Mouse (Mus musculus): Measurements from ENCODE around the gene Ikzf2. TPM values are rescaled to one million over a fixed set of nuclear protein-coding genes. Genes with fewer than 3 reads are reported as not detected.

Gene Ikzf2
- polyA plus RNA-seq, 1 experiment, result 13.6 TPM

DNA sequence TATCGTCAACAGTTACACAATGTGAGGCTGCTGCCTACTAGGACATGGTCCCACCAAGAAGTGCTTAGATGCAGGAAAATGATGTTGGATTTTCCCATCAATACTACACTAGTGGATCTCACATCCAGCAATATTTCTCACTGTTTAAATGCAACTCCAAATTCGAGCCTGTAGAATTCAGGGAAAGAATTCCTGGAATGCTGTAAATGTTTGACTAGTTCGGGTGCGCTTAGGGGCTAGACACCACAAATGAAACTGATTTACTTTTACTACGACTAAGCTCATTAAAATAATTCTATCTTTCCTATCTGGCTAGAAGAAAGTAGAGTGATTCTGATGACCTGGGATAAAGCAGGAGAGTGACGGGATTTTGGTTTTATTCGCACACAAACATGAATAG lies 76.3 kb downstream of the Ikzf2 start:
- Histone ChIP-seq H3K27ac (ENCODE audit: control insufficient read depth, insufficient read depth, low read length) (no peak overlapping the region), H3K4me3 (ENCODE audit: control insufficient read depth, insufficient read depth, low read length) (no peak overlapping the region), H3K27me3 (ENCODE audit: control insufficient read depth, insufficient read depth, low read length) (no peaks in the 10 kb centered on the region), H3K36me3 (ENCODE audit: control insufficient read depth, insufficient read depth, low read length) (no peaks in the 10 kb centered on the region), H3K4me1 (replicated peaks; ENCODE audit: control insufficient read depth, insufficient read depth, low read length) (no peaks in the 10 kb centered on the region)
- 93% methylated on average over 7 of the region's 7 CpGs for WGBS
- TF ChIP-seq POLR2A (IDR thresholded peaks at IDR 0.05; ENCODE audit: control insufficient read depth, extremely low read depth, insufficient read depth, low read length, poor library complexity), result no peak
- no peak for TF ChIP-seq CTCF (IDR thresholded peaks at IDR 0.05; ENCODE audit: borderline replicate concordance, control insufficient read depth, extremely low read depth, insufficient read depth, low read length, poor library complexity)
- DNase-seq, result no peak

DNA sequence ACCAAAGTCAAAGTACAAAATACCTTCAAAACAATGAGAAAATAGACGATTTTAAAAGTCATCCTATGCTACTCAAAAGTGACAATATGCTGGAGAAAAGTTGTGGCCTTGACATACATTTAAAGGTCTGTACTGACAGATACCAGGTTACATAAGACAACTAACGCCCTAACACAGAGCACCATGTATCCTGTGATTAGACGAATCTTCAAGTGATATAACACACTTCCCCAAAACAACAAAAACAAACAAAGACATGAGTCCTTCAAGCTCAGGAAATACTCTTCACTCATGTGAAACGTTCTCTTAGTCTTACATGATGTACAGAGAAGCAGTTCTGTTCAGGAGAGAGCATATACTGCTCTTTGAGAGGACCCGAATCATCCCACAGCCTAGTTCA lies 78.2 kb downstream of the Ikzf2 start:
- H3K4me3 ChIP-seq (ENCODE audit: control insufficient read depth, insufficient read depth, low read length), result no peak overlapping the region
- 71% methylated on average over 5 of the region's 5 CpGs for WGBS
- no peak for DNase-seq
- TF ChIP-seq POLR2A (IDR thresholded peaks at IDR 0.05; ENCODE audit: control insufficient read depth, extremely low read depth, insufficient read depth, low read length, poor library complexity) (no peak), CTCF (IDR thresholded peaks at IDR 0.05; ENCODE audit: borderline replicate concordance, control insufficient read depth, extremely low read depth, insufficient read depth, low read length, poor library complexity) (no peak)
- H3K4me1 ChIP-seq (replicated peaks; ENCODE audit: control insufficient read depth, insufficient read depth, low read length), result no peaks in the 10 kb centered on the region
- H3K36me3 ChIP-seq (ENCODE audit: control insufficient read depth, insufficient read depth, low read length), result no peaks in the 10 kb centered on the region
- no peak overlapping the region for H3K27ac ChIP-seq (ENCODE audit: control insufficient read depth, insufficient read depth, low read length)
- H3K27me3 ChIP-seq (ENCODE audit: control insufficient read depth, insufficient read depth, low read length), result no peaks in the 10 kb centered on the region

- no peak for DNase-seq
- Histone ChIP-seq H3K36me3 (ENCODE audit: control insufficient read depth, insufficient read depth, low read length) (no peaks in the 10 kb centered on the region), H3K27me3 (ENCODE audit: control insufficient read depth, insufficient read depth, low read length) (no peaks in the 10 kb centered on the region), H3K4me3 (ENCODE audit: control insufficient read depth, insufficient read depth, low read length) (no peak overlapping the region), H3K4me1 (replicated peaks; ENCODE audit: control insufficient read depth, insufficient read depth, low read length) (no peaks in the 10 kb centered on the region), H3K27ac (ENCODE audit: control insufficient read depth, insufficient read depth, low read length) (no peak overlapping the region)
- 94% methylated on average over 1 of the region's 1 CpGs for WGBS
- no peak for TF ChIP-seq CTCF (IDR thresholded peaks at IDR 0.05; ENCODE audit: borderline replicate concordance, control insufficient read depth, extremely low read depth, insufficient read depth, low read length, poor library complexity)
- no peak for TF ChIP-seq POLR2A (IDR thresholded peaks at IDR 0.05; ENCODE audit: control insufficient read depth, extremely low read depth, insufficient read depth, low read length, poor library complexity)
Measured at GRCm38 (mm10) chr1:69606844-69607243, 80.2 kb downstream of the Ikzf2 start.

- no peak for DNase-seq
- WGBS, result 39% methylated on average over 3 of the region's 3 CpGs
- Histone ChIP-seq H3K4me1 (replicated peaks; ENCODE audit: control insufficient read depth, insufficient read depth, low read length) (no peaks in the 10 kb centered on the region), H3K4me3 (ENCODE audit: control insufficient read depth, insufficient read depth, low read length) (no peak overlapping the region), H3K27ac (ENCODE audit: control insufficient read depth, insufficient read depth, low read length) (no peak overlapping the region), H3K27me3 (ENCODE audit: control insufficient read depth, insufficient read depth, low read length) (no peaks in the 10 kb centered on the region), H3K36me3 (ENCODE audit: control insufficient read depth, insufficient read depth, low read length) (no peaks in the 10 kb centered on the region)
- TF ChIP-seq CTCF (IDR thresholded peaks at IDR 0.05; ENCODE audit: borderline replicate concordance, control insufficient read depth, extremely low read depth, insufficient read depth, low read length, poor library complexity) (no peak), POLR2A (IDR thresholded peaks at IDR 0.05; ENCODE audit: control insufficient read depth, extremely low read depth, insufficient read depth, low read length, poor library complexity) (no peak)
Measured at GRCm38 (mm10) chr1:69604213-69604612, 82.8 kb downstream of the Ikzf2 start.

- no peaks in the 10 kb centered on the region for H3K36me3 ChIP-seq (ENCODE audit: control insufficient read depth, insufficient read depth, low read length)
- WGBS, result 39% methylated on average over 1 of the region's 1 CpGs
- no peaks in the 10 kb centered on the region for H3K27me3 ChIP-seq (ENCODE audit: control insufficient read depth, insufficient read depth, low read length)
- TF ChIP-seq CTCF (IDR thresholded peaks at IDR 0.05; ENCODE audit: borderline replicate concordance, control insufficient read depth, extremely low read depth, insufficient read depth, low read length, poor library complexity), result no peak
- no peak for TF ChIP-seq POLR2A (IDR thresholded peaks at IDR 0.05; ENCODE audit: control insufficient read depth, extremely low read depth, insufficient read depth, low read length, poor library complexity)
- H3K27ac ChIP-seq (ENCODE audit: control insufficient read depth, insufficient read depth, low read length), result no peak overlapping the region
- H3K4me1 ChIP-seq (replicated peaks; ENCODE audit: control insufficient read depth, insufficient read depth, low read length), result no peaks in the 10 kb centered on the region
- DNase-seq, result no peak
- H3K4me3 ChIP-seq (ENCODE audit: control insufficient read depth, insufficient read depth, low read length), result no peak overlapping the region
Measured at GRCm38 (mm10) chr1:69600954-69601353, 86.1 kb downstream of the Ikzf2 start.

DNA sequence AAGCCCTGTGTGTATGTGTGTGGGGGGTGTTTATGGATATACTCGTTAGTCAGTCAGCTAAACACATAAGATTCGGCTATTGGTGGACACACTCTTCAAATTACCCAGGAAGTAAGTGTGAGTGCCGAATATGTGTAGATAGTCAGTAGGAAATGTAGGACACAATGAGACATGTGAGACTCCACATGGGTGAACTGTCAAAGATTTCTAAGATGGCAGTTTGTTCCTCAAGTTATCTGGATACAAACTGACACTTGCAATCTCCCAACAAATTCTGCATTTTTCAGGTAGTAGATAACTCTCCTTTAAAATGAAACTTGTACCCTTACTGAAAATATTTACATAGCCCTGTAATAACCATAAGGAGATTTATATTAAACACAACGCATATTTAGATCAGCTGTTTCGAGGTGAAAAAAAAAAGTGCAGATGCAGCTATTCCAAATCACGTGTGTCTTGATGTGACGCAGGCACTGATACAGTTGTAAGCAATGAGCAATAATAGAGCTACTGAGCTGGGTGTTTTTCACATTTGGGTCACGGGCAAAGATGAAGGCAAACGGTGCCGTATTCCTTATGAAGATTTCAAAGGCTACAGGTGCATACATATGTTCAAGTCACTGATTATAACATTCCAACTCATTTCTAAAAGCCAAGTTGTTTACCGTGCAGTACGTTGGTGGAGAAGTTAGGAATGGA lies 87.8 kb downstream of the Ikzf2 start:
- no peaks in the 10 kb centered on the region for H3K4me1 ChIP-seq (replicated peaks; ENCODE audit: control insufficient read depth, insufficient read depth, low read length)
- H3K36me3 ChIP-seq (ENCODE audit: control insufficient read depth, insufficient read depth, low read length), result no peaks in the 10 kb centered on the region
- no peak overlapping the region for H3K4me3 ChIP-seq (ENCODE audit: control insufficient read depth, insufficient read depth, low read length)
- no peaks in the 10 kb centered on the region for H3K27me3 ChIP-seq (ENCODE audit: control insufficient read depth, insufficient read depth, low read length)
- 95% methylated on average over 12 of the region's 12 CpGs for WGBS
- no peak for DNase-seq
- no peak for TF ChIP-seq POLR2A (IDR thresholded peaks at IDR 0.05; ENCODE audit: control insufficient read depth, extremely low read depth, insufficient read depth, low read length, poor library complexity)
- TF ChIP-seq CTCF (IDR thresholded peaks at IDR 0.05; ENCODE audit: borderline replicate concordance, control insufficient read depth, extremely low read depth, insufficient read depth, low read length, poor library complexity), result no peak
- H3K27ac ChIP-seq (ENCODE audit: control insufficient read depth, insufficient read depth, low read length), result no peak overlapping the region

- WGBS, result 80% methylated on average over 6 of the region's 6 CpGs
- TF ChIP-seq POLR2A (IDR thresholded peaks at IDR 0.05; ENCODE audit: control insufficient read depth, extremely low read depth, insufficient read depth, low read length, poor library complexity) (no peak), CTCF (IDR thresholded peaks at IDR 0.05; ENCODE audit: borderline replicate concordance, control insufficient read depth, extremely low read depth, insufficient read depth, low read length, poor library complexity) (no peak)
- Histone ChIP-seq H3K36me3 (ENCODE audit: control insufficient read depth, insufficient read depth, low read length) (no peaks in the 10 kb centered on the region), H3K27me3 (ENCODE audit: control insufficient read depth, insufficient read depth, low read length) (no peaks in the 10 kb centered on the region), H3K4me3 (ENCODE audit: control insufficient read depth, insufficient read depth, low read length) (no peak overlapping the region), H3K27ac (ENCODE audit: control insufficient read depth, insufficient read depth, low read length) (no peak overlapping the region), H3K4me1 (replicated peaks; ENCODE audit: control insufficient read depth, insufficient read depth, low read length) (no peaks in the 10 kb centered on the region)
- DNase-seq, result no peak
Measured at GRCm38 (mm10) chr1:69591889-69592288, 95.2 kb downstream of the Ikzf2 start.
